Comparison of ENCODE assay signal across 24 mouse cellular contexts in genomic region chr5:97077676-97078075, GRCm38 (mm10). TPM values are rescaled to one million over a fixed set of nuclear protein-coding genes. Genes with fewer than 3 reads are reported as not detected.
DNase-seq lines count a peak whose midpoint lies in the region; ATAC-seq and TF ChIP-seq lines count a peak whose summit lies in the region.
"Had no signal": no experiment of that assay in that cellular context is flagged by ENCODE, and none has a peak within 500 bp of the region (broad histone marks: within the 10 kb centered on the region; RNA-seq: fewer than 3 reads in every experiment).

No protein-coding gene starts in this region.

- ATAC-seq in forebrain, embryonic 14.5 days, result peak; percentile 32; the same call in 1 of the 2 replicates
- no peak; the same call in 1 of the 2 replicates for ATAC-seq in forebrain, embryonic 16.5 days
- no peak for ATAC-seq in kidney, embryonic 16.5 days (ENCODE audit: low FRiP score, low TSS enrichment)
- ATAC-seq in midbrain, embryonic 14.5 days (ENCODE audit: low FRiP score, low TSS enrichment), result no peak
- ATAC-seq in midbrain, embryonic 16.5 days, result no peak
- ATAC-seq: CD4-positive, CD25-positive, alpha-beta regulatory T cell, adult 4 months; intestine, embryonic 15.5 days; liver, postnatal 0 days; lung, postnatal 0 days had no signal

- 37% methylated on average over 7 of the region's 7 CpGs for WGBS in forebrain, embryonic 14.5 days
- 32% methylated on average over 7 of the region's 7 CpGs for WGBS in forebrain, embryonic 16.5 days
- WGBS in kidney, adult 2 months, result 68% methylated on average over 7 of the region's 7 CpGs
- 81% methylated on average over 7 of the region's 7 CpGs for whole genome bisulfite sequencing in kidney, embryonic 16.5 days
- WGBS in midbrain, embryonic 14.5 days, result 40% methylated on average over 7 of the region's 7 CpGs
- WGBS in midbrain, embryonic 16.5 days, result 28% methylated on average over 7 of the region's 7 CpGs

- no peak overlapping the region for H3K9ac ChIP-seq in forebrain, embryonic 14.5 days (ENCODE audit: low read length)
- H3K9ac ChIP-seq in forebrain, embryonic 16.5 days (replicated peaks; ENCODE audit: low read depth, low read length), result no peak overlapping the region
- no peak overlapping the region for H3K9ac ChIP-seq in kidney, embryonic 16.5 days (replicated peaks; ENCODE audit: low read length)
- no peak overlapping the region for H3K9ac ChIP-seq in midbrain, embryonic 14.5 days (replicated peaks; ENCODE audit: low read length)
- no peak overlapping the region for H3K9ac ChIP-seq in midbrain, embryonic 16.5 days (ENCODE audit: low read depth, low read length)
- H3K9ac ChIP-seq: heart, embryonic 12.5 days; intestine, embryonic 15.5 days; kidney, embryonic 15.5 days; liver, postnatal 0 days had no signal

- TF ChIP-seq POLR2A in kidney, adult 2 months (IDR thresholded peaks at IDR 0.05; ENCODE audit: low read depth, low read length), result no peak

- H3K27ac ChIP-seq in forebrain, embryonic 14.5 days (ENCODE audit: low read depth, low read length), result no peak overlapping the region
- no peak overlapping the region for H3K27ac ChIP-seq in forebrain, embryonic 16.5 days (ENCODE audit: low read length)
- no peak overlapping the region for H3K27ac ChIP-seq in kidney, adult 2 months (ENCODE audit: insufficient read depth, low read depth, low read length)
- H3K27ac ChIP-seq in kidney, embryonic 16.5 days (ENCODE audit: low read length), result no peak overlapping the region
- no peak overlapping the region for H3K27ac ChIP-seq in midbrain, embryonic 14.5 days (replicated peaks; ENCODE audit: low read depth, low read length)
- H3K27ac ChIP-seq in midbrain, embryonic 16.5 days (ENCODE audit: low read length), result no peak overlapping the region
- H3K27ac ChIP-seq: embryonic facial prominence, embryonic 10.5 days; intestine, embryonic 15.5 days; kidney, embryonic 15.5 days; layer of hippocampus, adult 2 months; limb, embryonic 10.5 days had no signal

- H3K4me1 ChIP-seq in forebrain, embryonic 14.5 days (ENCODE audit: control insufficient read depth, insufficient read depth, low read length), result no peaks in the 10 kb centered on the region; the same call in 1 of the 2 replicates
- peaks cover 3% of the 10 kb centered on the region; the same call in 1 of the 2 replicates for H3K4me1 ChIP-seq in forebrain, embryonic 16.5 days (replicated peaks; ENCODE audit: control insufficient read depth, insufficient read depth, low read length)
- H3K4me1 ChIP-seq in kidney, adult 2 months (ENCODE audit: control insufficient read depth, insufficient read depth, low read length), result peaks cover 22% of the 10 kb centered on the region
- peaks cover 10% of the 10 kb centered on the region for H3K4me1 ChIP-seq in kidney, embryonic 16.5 days (ENCODE audit: insufficient read depth, low read length)
- H3K4me1 ChIP-seq in midbrain, embryonic 14.5 days (ENCODE audit: control insufficient read depth, insufficient read depth, low read length), result 0 out of 2 replicates have a peak, but pooled peaks cover 3% of the 10 kb centered on the region
- H3K4me1 ChIP-seq in midbrain, embryonic 16.5 days (ENCODE audit: control insufficient read depth, insufficient read depth, low read length), result 0 out of 2 replicates have a peak, but pooled peaks cover 2% of the 10 kb centered on the region
- H3K4me1 ChIP-seq: embryonic facial prominence, embryonic 10.5 days; intestine, embryonic 15.5 days had no signal

- no peak overlapping the region for H3K4me3 ChIP-seq in forebrain, embryonic 14.5 days (ENCODE audit: low read depth, low read length)
- H3K4me3 ChIP-seq in forebrain, embryonic 16.5 days (replicated peaks; ENCODE audit: low read length), result no peak overlapping the region
- no peak overlapping the region for H3K4me3 ChIP-seq in kidney, adult 2 months (ENCODE audit: insufficient read depth, low read depth, low read length)
- no peak overlapping the region for H3K4me3 ChIP-seq in kidney, embryonic 16.5 days (ENCODE audit: low read length)
- no peak overlapping the region for H3K4me3 ChIP-seq in midbrain, embryonic 14.5 days (replicated peaks; ENCODE audit: low read depth, low read length)
- H3K4me3 ChIP-seq in midbrain, embryonic 16.5 days (ENCODE audit: low read depth, low read length), result no peak overlapping the region
- H3K4me3 ChIP-seq: embryonic facial prominence, embryonic 10.5 days; heart, embryonic 12.5 days; intestine, embryonic 15.5 days; kidney, embryonic 15.5 days; layer of hippocampus, adult 2 months; limb, embryonic 10.5 days had no signal

- no peaks in the 10 kb centered on the region for H3K9me3 ChIP-seq in forebrain, embryonic 14.5 days (replicated peaks; ENCODE audit: control insufficient read depth, low read length)
- H3K9me3 ChIP-seq in forebrain, embryonic 16.5 days (ENCODE audit: control insufficient read depth, low read length), result no peaks in the 10 kb centered on the region
- H3K9me3 ChIP-seq in kidney, embryonic 16.5 days (ENCODE audit: low read length), result no peaks in the 10 kb centered on the region
- H3K9me3 ChIP-seq in midbrain, embryonic 14.5 days (ENCODE audit: control insufficient read depth, low read length), result no peaks in the 10 kb centered on the region
- no peaks in the 10 kb centered on the region for H3K9me3 ChIP-seq in midbrain, embryonic 16.5 days (replicated peaks; ENCODE audit: control insufficient read depth, low read length, poor library complexity, severe bottlenecking)
- H3K9me3 ChIP-seq: embryonic facial prominence, embryonic 10.5 days; heart, embryonic 12.5 days; intestine, embryonic 15.5 days; kidney, embryonic 15.5 days; limb, embryonic 10.5 days had no signal

- H3K27me3 ChIP-seq in forebrain, embryonic 14.5 days (replicated peaks; ENCODE audit: control insufficient read depth, insufficient read depth, low read length), result no peaks in the 10 kb centered on the region
- no peaks in the 10 kb centered on the region for H3K27me3 ChIP-seq in forebrain, embryonic 16.5 days (replicated peaks; ENCODE audit: control insufficient read depth, insufficient read depth, low read length)
- H3K27me3 ChIP-seq in kidney, adult 2 months (replicated peaks; ENCODE audit: control insufficient read depth, insufficient read depth, low read length), result no peaks in the 10 kb centered on the region
- H3K27me3 ChIP-seq in kidney, embryonic 16.5 days (ENCODE audit: insufficient read depth, low read length), result no peaks in the 10 kb centered on the region
- H3K27me3 ChIP-seq in midbrain, embryonic 14.5 days (ENCODE audit: control insufficient read depth, insufficient read depth, low read length), result no peaks in the 10 kb centered on the region
- no peaks in the 10 kb centered on the region for H3K27me3 ChIP-seq in midbrain, embryonic 16.5 days (ENCODE audit: control insufficient read depth, insufficient read depth, low read depth, low read length)
- H3K27me3 ChIP-seq: heart, embryonic 12.5 days; intestine, embryonic 15.5 days; kidney, embryonic 15.5 days had no signal

- H3K4me2 ChIP-seq in forebrain, embryonic 14.5 days (ENCODE audit: low read length), result no peak overlapping the region
- H3K4me2 ChIP-seq in forebrain, embryonic 16.5 days (ENCODE audit: low read length), result no peak overlapping the region
- no peak overlapping the region for H3K4me2 ChIP-seq in kidney, embryonic 16.5 days (replicated peaks; ENCODE audit: low read depth, low read length)
- H3K4me2 ChIP-seq in midbrain, embryonic 14.5 days (ENCODE audit: low read length), result no peak overlapping the region
- no peak overlapping the region for H3K4me2 ChIP-seq in midbrain, embryonic 16.5 days (ENCODE audit: low read length)
- H3K4me2 ChIP-seq: heart, embryonic 12.5 days; intestine, embryonic 15.5 days; kidney, embryonic 15.5 days had no signal

- DNase-seq in forebrain, embryonic 14.5 days (ENCODE audit: low spot score), result peak; percentile 49
- peak; percentile 36 for DNase-seq in kidney, adult 2 months
- peak; percentile 42 for DNase-seq in midbrain, embryonic 14.5 days
- peak; percentile 20 for DNase-seq in retina, adult 2 months (ENCODE audit: low read depth, low spot score)
- DNase-seq in layer of hippocampus, adult 11-12 months (ENCODE audit: low spot score), result no peak
- DNase-seq: adrenal gland, postnatal 25 days; cerebellum, adult 9-10 months; gastrocnemius, postnatal 10 days; heart, postnatal 10 days; liver; liver, postnatal 0 days; right cerebral cortex, postnatal 25 days; spleen, adult 18-20 months had no signal

- no peak for TF ChIP-seq CTCF in kidney, adult 2 months (conservative IDR thresholded peaks at IDR 0.05; ENCODE audit: insufficient read depth, insufficient read length, low read depth, low read length)

- 0 out of 2 replicates have a peak, but pooled peaks cover under 1% of the 10 kb centered on the region for H3K36me3 ChIP-seq in forebrain, embryonic 14.5 days (ENCODE audit: control insufficient read depth, insufficient read depth, low read length)
- no peaks in the 10 kb centered on the region for H3K36me3 ChIP-seq in forebrain, embryonic 16.5 days (ENCODE audit: control insufficient read depth, insufficient read depth)
- H3K36me3 ChIP-seq in kidney, adult 2 months (ENCODE audit: control insufficient read depth, insufficient read depth, low read length), result no peaks in the 10 kb centered on the region; the same call in 1 of the 2 replicates
- no peaks in the 10 kb centered on the region for H3K36me3 ChIP-seq in kidney, embryonic 16.5 days (ENCODE audit: insufficient read depth, low read length)
- H3K36me3 ChIP-seq in midbrain, embryonic 14.5 days (ENCODE audit: control insufficient read depth, insufficient read depth, low read length), result 0 out of 2 replicates have a peak, but pooled peaks cover 4% of the 10 kb centered on the region
- H3K36me3 ChIP-seq in midbrain, embryonic 16.5 days (ENCODE audit: control insufficient read depth, insufficient read depth, low read length), result peaks cover 1% of the 10 kb centered on the region; the same call in 1 of the 2 replicates
- H3K36me3 ChIP-seq: intestine, embryonic 15.5 days; limb, embryonic 10.5 days had no signal

RNA-seq across cellular contexts. Expression of gene Paqr3, which starts 33.7 kb away (rescaled TPM):
- 17.9 and 21.7 TPM in 2 replicates for polyA plus RNA-seq in forebrain, embryonic 14.5 days (2014; fragmentation: Nextera tagmentation; extraction: Ambion mirVana)
- 20.4 and 23.3 TPM in 2 replicates for polyA plus RNA-seq in forebrain, embryonic 16.5 days (2015; fragmentation: Nextera tagmentation; extraction: Ambion mirVana)
- polyA plus RNA-seq in kidney, adult 2 months (2012; rRNA removed), result 3.4 and 4.7 TPM in 2 replicates
- polyA plus RNA-seq in kidney, embryonic 16.5 days (2015; fragmentation: Nextera tagmentation; extraction: Ambion mirVana), result 3.8 and 5.7 TPM in 2 replicates
- 25.8 and 26.9 TPM in 2 replicates for polyA plus RNA-seq in midbrain, embryonic 14.5 days (2014; fragmentation: Nextera tagmentation; extraction: Ambion mirVana)
- 17.6 and 21.4 TPM in 2 replicates for polyA plus RNA-seq in midbrain, embryonic 16.5 days (2015; fragmentation: Nextera tagmentation; extraction: Ambion mirVana)
